Mouse (Mus musculus): ENCODE measurements at regions not wholly inside any gene's neighbourhood (a gene's known extent, or its start where the extent isn't known, plus 50 kb on each side); places are given as distances from the start of the nearest gene placed in this dataset.

- no peak overlapping the region for H3K4me3 ChIP-seq (ENCODE audit: low read depth, low read length)
- H3K4me1 ChIP-seq (ENCODE audit: control insufficient read depth, insufficient read depth, insufficient read length, low read length): peaks cover 17% of the 10 kb centered on the region
- no peak for TF ChIP-seq CTCF (IDR thresholded peaks at IDR 0.05; ENCODE audit: extremely low read depth, insufficient read length, insufficient replicate concordance, low read depth, low read length)
- no peak for TF ChIP-seq POLR2A (IDR thresholded peaks at IDR 0.05; ENCODE audit: low read depth, low read length)
- WGBS: 88% methylated on average over 6 of the region's 6 CpGs
- H3K27ac ChIP-seq (ENCODE audit: insufficient read depth, low read depth, low read length): no peak overlapping the region
- H3K36me3 ChIP-seq (ENCODE audit: control insufficient read depth, insufficient read depth, low read length): no peaks in the 10 kb centered on the region
- H3K27me3 ChIP-seq (ENCODE audit: control insufficient read depth, insufficient read depth, low read length): no peaks in the 10 kb centered on the region
Measured at GRCm38 (mm10) chr4:53320735-53321449, 119.3 kb upstream of the Slc44a1 start.

- WGBS: 89% methylated on average over 4 of the region's 4 CpGs
Measured at GRCm38 (mm10) chr4:53319051-53319450, 121.2 kb upstream of the Slc44a1 start.

GRCm38 (mm10) chr4:53318181-53318580, 122.0 kb upstream of the Slc44a1 start:
- H3K27ac ChIP-seq (ENCODE audit: insufficient read depth, low read depth, low read length): no peak overlapping the region
- H3K4me1 ChIP-seq (ENCODE audit: control insufficient read depth, insufficient read depth, insufficient read length, low read length): peaks cover 26% of the 10 kb centered on the region
- no peak overlapping the region for H3K4me3 ChIP-seq (ENCODE audit: low read depth, low read length)
- TF ChIP-seq CTCF (IDR thresholded peaks at IDR 0.05; ENCODE audit: extremely low read depth, insufficient read length, insufficient replicate concordance, low read depth, low read length): no peak
- no peak for TF ChIP-seq POLR2A (IDR thresholded peaks at IDR 0.05; ENCODE audit: low read depth, low read length)
- H3K36me3 ChIP-seq (ENCODE audit: control insufficient read depth, insufficient read depth, low read length): no peaks in the 10 kb centered on the region
- H3K27me3 ChIP-seq (ENCODE audit: control insufficient read depth, insufficient read depth, low read length): no peaks in the 10 kb centered on the region
- 30% methylated on average over 6 of the region's 6 CpGs for WGBS

More at GRCm38 (mm10) chr4:53319051-53319450, 121.2 kb upstream of the Slc44a1 start:
- TF ChIP-seq CTCF (IDR thresholded peaks at IDR 0.05; ENCODE audit: extremely low read depth, insufficient read length, insufficient replicate concordance, low read depth, low read length) (no peak), POLR2A (IDR thresholded peaks at IDR 0.05; ENCODE audit: low read depth, low read length) (no peak)
- Histone ChIP-seq H3K27ac (ENCODE audit: insufficient read depth, low read depth, low read length) (no peak overlapping the region), H3K27me3 (ENCODE audit: control insufficient read depth, insufficient read depth, low read length) (no peaks in the 10 kb centered on the region), H3K4me1 (ENCODE audit: control insufficient read depth, insufficient read depth, insufficient read length, low read length) (peaks cover 26% of the 10 kb centered on the region), H3K4me3 (ENCODE audit: low read depth, low read length) (no peak overlapping the region), H3K36me3 (ENCODE audit: control insufficient read depth, insufficient read depth, low read length) (no peaks in the 10 kb centered on the region)

- Histone ChIP-seq H3K36me3 (ENCODE audit: control insufficient read depth, insufficient read depth, low read length) (no peaks in the 10 kb centered on the region), H3K27me3 (ENCODE audit: control insufficient read depth, insufficient read depth, low read length) (no peaks in the 10 kb centered on the region), H3K27ac (ENCODE audit: insufficient read depth, low read depth, low read length) (peak overlapping the region; percentile 13; the same call in 1 of the 2 replicates), H3K4me3 (ENCODE audit: low read depth, low read length) (no peak overlapping the region), H3K4me1 (ENCODE audit: control insufficient read depth, insufficient read depth, insufficient read length, low read length) (peaks cover 26% of the 10 kb centered on the region)
- WGBS: 53% methylated on average over 7 of the region's 7 CpGs
- no peak for TF ChIP-seq CTCF (IDR thresholded peaks at IDR 0.05; ENCODE audit: extremely low read depth, insufficient read length, insufficient replicate concordance, low read depth, low read length)
- no peak for TF ChIP-seq POLR2A (IDR thresholded peaks at IDR 0.05; ENCODE audit: low read depth, low read length)
Measured at GRCm38 (mm10) chr4:53317453-53317824, 122.8 kb upstream of the Slc44a1 start.

GRCm38 (mm10) chr4:53316796-53317452, 123.3 kb upstream of the Slc44a1 start:
- H3K27me3 ChIP-seq (ENCODE audit: control insufficient read depth, insufficient read depth, low read length): no peaks in the 10 kb centered on the region
- peak overlapping the region; percentile 51; the same call in 1 of the 2 replicates for H3K27ac ChIP-seq (ENCODE audit: insufficient read depth, low read depth, low read length)
- no peak overlapping the region for H3K4me3 ChIP-seq (ENCODE audit: low read depth, low read length)
- no peaks in the 10 kb centered on the region for H3K36me3 ChIP-seq (ENCODE audit: control insufficient read depth, insufficient read depth, low read length)
- TF ChIP-seq CTCF (IDR thresholded peaks at IDR 0.05; ENCODE audit: extremely low read depth, insufficient read length, insufficient replicate concordance, low read depth, low read length) (no peak), POLR2A (IDR thresholded peaks at IDR 0.05; ENCODE audit: low read depth, low read length) (no peak)
- WGBS: 52% methylated on average over 14 of the region's 14 CpGs
- H3K4me1 ChIP-seq (ENCODE audit: control insufficient read depth, insufficient read depth, insufficient read length, low read length): peaks cover 26% of the 10 kb centered on the region

GRCm38 (mm10) chr4:53315876-53316762, 124.1 kb upstream of the Slc44a1 start:
- Histone ChIP-seq H3K4me3 (ENCODE audit: low read depth, low read length) (no peak overlapping the region), H3K4me1 (ENCODE audit: control insufficient read depth, insufficient read depth, insufficient read length, low read length) (peaks cover 29% of the 10 kb centered on the region), H3K27ac (ENCODE audit: insufficient read depth, low read depth, low read length) (peak overlapping the region; percentile 51), H3K27me3 (ENCODE audit: control insufficient read depth, insufficient read depth, low read length) (no peaks in the 10 kb centered on the region), H3K36me3 (ENCODE audit: control insufficient read depth, insufficient read depth, low read length) (no peaks in the 10 kb centered on the region)
- no peak for TF ChIP-seq CTCF (IDR thresholded peaks at IDR 0.05; ENCODE audit: extremely low read depth, insufficient read length, insufficient replicate concordance, low read depth, low read length)
- no peak for TF ChIP-seq POLR2A (IDR thresholded peaks at IDR 0.05; ENCODE audit: low read depth, low read length)
- WGBS: 37% methylated on average over 13 of the region's 13 CpGs
